Mouse (Mus musculus) forebrain, embryonic 16.5 days (tissue): ENCODE results near the gene Gm45140. TPM values are rescaled to one million over a fixed set of nuclear protein-coding genes. Genes with fewer than 3 reads are reported as not detected.

Source experiments
- ATAC-seq: fragments of 200-750 bp; cut with Nextera tagmentation; 2 replicates; pipeline ENCODE4 v1.8.0; 2017; ENCODE audit warnings: mild to moderate bottlenecking, moderate library complexity
- H3K27ac ChIP-seq: fragments of 300-500 bp; sonication (generic); 2 replicates; pipeline ENCODE4 v1.5.1; 2014; ENCODE audit warnings: low read length, control low read depth
- H3K27me3 ChIP-seq: fragments of 300-500 bp; sonication (generic); replicated peaks from 2 replicates; pipeline ENCODE4 v1.6.1; 2014; ENCODE audit warnings: low read length; ENCODE audit not compliant: control insufficient read depth, insufficient read depth
- H3K36me3 ChIP-seq: fragments of 300-500 bp; sonication (generic); 2 replicates; pipeline ENCODE4 v1.6.1; 2014; ENCODE audit not compliant: control insufficient read depth, insufficient read depth
- H3K4me1 ChIP-seq: fragments of 300-500 bp; sonication (generic); replicated peaks from 2 replicates; pipeline ENCODE4 v1.6.1; 2014; ENCODE audit warnings: low read length; ENCODE audit not compliant: control insufficient read depth, insufficient read depth
- H3K4me2 ChIP-seq: fragments of 300-500 bp; sonication (generic); 2 replicates; pipeline ENCODE4 v1.6.1; 2014; ENCODE audit warnings: mild to moderate bottlenecking, low read length, control low read depth
- H3K4me3 ChIP-seq: fragments of 300-500 bp; sonication (generic); replicated peaks from 2 replicates; pipeline ENCODE4 v1.5.1; 2014; ENCODE audit warnings: mild to moderate bottlenecking, low read length, control low read depth
- H3K9ac ChIP-seq: fragments of 300-500 bp; sonication (generic); replicated peaks from 2 replicates; pipeline ENCODE4 v1.6.1; 2014; ENCODE audit warnings: low read depth, low read length, control low read depth
- H3K9me3 ChIP-seq: fragments of 300-500 bp; sonication (generic); 2 replicates; pipeline ENCODE4 v1.6.1; 2016; ENCODE audit warnings: low read length; ENCODE audit not compliant: control insufficient read depth
- WGBS: fragments of 180-500 bp; shearing (Covaris S2); extraction: QIAGEN DNeasy Blood & Tissue Kit; methylation state at CpG from one replicate; pipeline ENCODE4 v1.1.7; 2014; 5-methylcytosine and 5-hydroxymethylcytosine counted together
- polyA plus RNA-seq: library from polyadenylated mRNA; unstranded; fragments of >200 nt; fragmentation: Nextera tagmentation; extraction: Ambion mirVana; gene quantifications from 2 replicates; pipeline ENCODE4 v1.2.1, GENCODE M21; 2015

The Gm45140 gene
- polyA plus RNA-seq, 1 experiment from 2014 or later, result 2.5 TPM

DNA sequence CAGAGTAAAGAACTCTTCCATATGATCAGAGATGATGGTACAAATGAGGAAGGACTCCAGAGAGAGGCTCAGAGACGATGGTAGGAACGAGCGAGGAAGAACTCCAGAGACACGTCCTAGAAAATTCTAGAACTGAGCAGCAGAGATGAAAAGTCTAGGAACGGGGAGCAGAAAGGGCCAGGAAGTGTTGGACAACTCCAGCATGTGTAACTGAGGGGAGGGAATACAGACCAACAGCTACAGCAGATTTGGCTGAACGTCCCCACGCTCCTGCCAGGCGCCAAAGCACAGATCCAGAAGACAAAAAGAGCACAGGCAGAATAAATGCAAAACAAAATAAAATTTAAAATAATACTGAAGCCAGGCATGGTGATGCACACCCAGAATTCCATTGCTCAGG, 78.7 kb downstream of the Gm45140 start:
- Histone ChIP-seq H3K9ac (no peak overlapping the region), H3K36me3 (no peaks in the 10 kb centered on the region), H3K27ac (no peak overlapping the region), H3K4me1 (no peaks in the 10 kb centered on the region), H3K27me3 (no peaks in the 10 kb centered on the region), H3K4me3 (no peak overlapping the region), H3K4me2 (no peak overlapping the region), H3K9me3 (no peaks in the 10 kb centered on the region)
- ATAC-seq, result no peak
- whole genome bisulfite sequencing, result 94% methylated on average over 8 of the region's 8 CpGs

DNA sequence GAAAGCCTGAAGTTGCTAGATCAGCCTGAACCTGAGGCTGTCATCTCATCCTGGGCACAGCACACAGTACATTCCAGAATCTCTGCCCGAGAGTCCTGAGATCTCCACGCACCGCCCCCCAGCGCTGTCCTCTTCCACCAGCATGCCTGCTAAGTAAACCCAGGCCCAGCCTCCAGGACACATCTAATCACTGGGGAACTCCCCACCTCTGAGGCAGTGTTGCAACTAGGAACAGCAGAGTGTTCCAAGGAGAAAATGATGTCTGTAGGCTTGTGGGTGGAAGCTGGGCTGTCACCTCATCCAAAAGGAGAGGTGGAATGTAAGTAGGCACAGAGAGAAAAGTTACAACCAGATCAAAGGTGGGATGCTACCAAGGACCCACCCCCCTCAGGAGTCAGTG, 80.4 kb downstream of the Gm45140 start:
- H3K4me2 ChIP-seq, result no peak overlapping the region
- WGBS, result 95% methylated on average over 4 of the region's 4 CpGs
- H3K27me3 ChIP-seq, result no peaks in the 10 kb centered on the region
- H3K4me1 ChIP-seq, result no peaks in the 10 kb centered on the region
- H3K36me3 ChIP-seq, result no peaks in the 10 kb centered on the region
- no peak overlapping the region for H3K27ac ChIP-seq
- ATAC-seq, result no peak
- H3K9me3 ChIP-seq, result no peaks in the 10 kb centered on the region
- H3K4me3 ChIP-seq, result no peak overlapping the region
- H3K9ac ChIP-seq, result no peak overlapping the region

DNA sequence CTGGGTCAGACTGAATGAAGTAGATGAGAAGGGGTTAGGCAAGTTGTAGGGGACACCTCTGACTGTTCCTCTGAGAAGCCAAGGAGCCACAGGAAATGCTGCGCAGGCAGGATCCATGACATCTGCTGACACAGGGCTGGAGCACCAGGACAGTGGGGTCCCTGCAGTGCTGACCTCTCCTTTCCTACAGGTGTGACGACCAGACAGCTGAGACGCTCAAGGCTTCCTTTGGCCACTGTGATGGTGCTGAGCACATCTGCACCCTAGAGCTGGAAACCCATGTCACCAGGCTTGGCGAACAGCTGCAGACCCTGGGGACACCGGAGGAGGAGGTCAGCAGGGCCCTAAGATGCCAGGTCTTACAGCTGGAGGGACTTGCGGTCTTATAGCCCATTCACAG, 84.0 kb downstream of the Gm45140 start:
- H3K4me2 ChIP-seq, result no peak overlapping the region
- H3K4me1 ChIP-seq, result no peaks in the 10 kb centered on the region
- 94% methylated on average over 6 of the region's 6 CpGs for WGBS
- H3K9ac ChIP-seq, result no peak overlapping the region
- H3K36me3 ChIP-seq, result no peaks in the 10 kb centered on the region
- H3K4me3 ChIP-seq, result no peak overlapping the region
- no peaks in the 10 kb centered on the region for H3K27me3 ChIP-seq
- no peak overlapping the region for H3K27ac ChIP-seq
- H3K9me3 ChIP-seq, result no peaks in the 10 kb centered on the region
- no peak for ATAC-seq

DNA sequence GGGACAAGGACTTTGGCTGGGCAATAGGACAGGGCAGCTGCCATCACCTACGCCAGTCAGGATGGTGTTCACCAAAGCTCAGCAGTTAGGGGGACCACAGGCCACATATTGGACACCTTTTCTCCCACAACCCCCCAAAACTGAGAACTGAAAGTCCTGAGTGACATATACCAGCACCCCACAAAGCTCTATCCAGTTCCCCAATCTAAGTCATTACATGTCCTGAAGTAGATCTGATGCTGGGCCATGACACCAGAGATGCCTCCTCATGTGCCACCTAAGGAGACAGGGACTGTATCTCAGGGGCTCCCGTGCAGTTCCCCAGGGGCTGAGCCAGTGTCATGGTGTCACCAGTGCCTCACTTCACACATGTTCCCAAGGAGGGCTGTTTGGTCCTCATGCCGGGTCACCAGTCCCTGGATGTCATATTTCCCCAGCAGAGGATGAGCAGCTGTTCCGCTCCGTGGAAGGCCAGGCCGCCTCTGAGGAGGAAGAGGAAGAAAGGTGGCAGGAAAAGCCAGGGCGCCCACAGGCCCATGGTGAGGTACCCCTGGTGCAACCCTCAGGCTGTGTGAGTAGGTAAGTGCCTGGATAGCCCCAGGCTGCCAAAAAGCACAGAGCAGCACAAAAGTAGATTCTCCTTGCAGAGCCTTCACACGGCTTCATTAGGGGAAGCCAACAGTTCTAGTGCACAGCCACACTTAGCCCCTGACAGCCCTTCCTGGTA, 85.2 kb downstream of the Gm45140 start:
- Histone ChIP-seq H3K4me2 (no peak overlapping the region), H3K4me3 (no peak overlapping the region), H3K27ac (no peak overlapping the region), H3K36me3 (no peaks in the 10 kb centered on the region), H3K9ac (no peak overlapping the region), H3K4me1 (no peaks in the 10 kb centered on the region), H3K9me3 (no peaks in the 10 kb centered on the region), H3K27me3 (no peaks in the 10 kb centered on the region)
- ATAC-seq, result no peak
- WGBS, result 96% methylated on average over 8 of the region's 8 CpGs

DNA sequence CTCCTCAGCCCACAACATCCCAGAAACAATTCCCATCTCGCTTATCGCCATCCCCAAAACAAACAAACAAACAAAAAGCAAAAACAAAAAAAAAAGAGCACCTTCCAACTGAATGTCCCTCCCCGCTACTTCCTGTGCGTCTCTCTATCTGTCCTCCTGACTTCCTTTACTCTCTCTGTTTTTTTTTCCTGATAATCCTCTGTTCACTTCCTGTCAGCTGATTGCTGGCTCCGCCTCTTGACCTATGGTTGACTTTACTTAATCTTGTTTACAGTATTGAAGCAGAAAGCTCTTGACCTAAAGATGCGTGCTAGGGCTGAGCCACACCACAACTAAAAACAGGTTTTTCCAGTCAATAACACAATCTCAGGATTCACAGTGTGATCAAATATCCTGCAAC, 87.1 kb downstream of the Gm45140 start:
- Histone ChIP-seq H3K4me3 (no peak overlapping the region), H3K36me3 (no peaks in the 10 kb centered on the region), H3K4me1 (no peaks in the 10 kb centered on the region), H3K27me3 (no peaks in the 10 kb centered on the region), H3K4me2 (no peak overlapping the region), H3K9ac (no peak overlapping the region), H3K9me3 (no peaks in the 10 kb centered on the region), H3K27ac (no peak overlapping the region)
- no peak for ATAC-seq
- WGBS, result 92% methylated on average over 6 of the region's 6 CpGs

DNA sequence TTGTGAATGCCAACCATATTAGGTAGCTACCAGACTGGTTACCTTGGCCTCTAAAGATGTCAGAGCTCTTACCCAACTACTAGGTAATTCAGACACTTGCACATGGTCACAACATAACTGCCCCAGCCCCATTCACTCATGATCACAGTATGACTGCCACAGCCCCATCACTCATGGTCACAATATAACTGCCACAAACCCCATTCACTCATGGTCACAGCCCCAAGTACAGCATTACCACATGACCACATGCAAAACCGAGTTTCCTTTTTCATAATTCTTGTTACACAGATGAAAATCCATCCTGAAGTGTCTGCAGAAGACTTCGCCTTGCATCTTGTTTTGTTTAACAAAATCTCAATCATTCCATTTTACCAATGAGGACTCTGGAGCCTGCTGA, 87.5 kb downstream of the Gm45140 start:
- Histone ChIP-seq H3K4me3 (no peak overlapping the region), H3K27me3 (no peaks in the 10 kb centered on the region)

DNA sequence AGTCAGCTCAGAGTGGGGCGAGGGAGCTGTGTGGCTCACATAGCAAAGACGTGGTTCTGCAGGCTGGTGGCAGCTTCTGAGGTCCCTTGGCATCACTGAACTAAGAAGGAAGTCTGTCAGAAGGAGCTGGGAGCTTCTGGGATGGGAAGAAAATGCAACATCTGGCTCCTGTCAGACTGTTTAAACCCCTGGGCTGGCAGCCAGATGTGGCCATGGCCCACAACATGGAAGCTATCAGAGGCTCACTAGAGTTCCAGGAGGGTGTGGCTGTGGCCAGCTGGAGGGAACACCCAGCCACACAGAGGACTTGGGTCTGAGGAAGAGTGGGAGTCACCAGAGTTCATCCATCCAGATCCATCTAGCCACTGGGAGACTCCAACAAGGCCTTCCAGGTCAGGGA, 88.7 kb downstream of the Gm45140 start:
- Histone ChIP-seq H3K4me2 (no peak overlapping the region), H3K27me3 (no peaks in the 10 kb centered on the region), H3K9ac (no peak overlapping the region), H3K36me3 (no peaks in the 10 kb centered on the region), H3K9me3 (no peaks in the 10 kb centered on the region), H3K27ac (no peak overlapping the region), H3K4me3 (no peak overlapping the region), H3K4me1 (no peaks in the 10 kb centered on the region)
- 69% methylated on average over 2 of the region's 2 CpGs for WGBS
- ATAC-seq, result no peak

More for the DNA sequence above, 87.5 kb downstream of the Gm45140 start:
- Histone ChIP-seq H3K9me3 (no peaks in the 10 kb centered on the region), H3K4me2 (no peak overlapping the region), H3K9ac (no peak overlapping the region), H3K27ac (no peak overlapping the region), H3K4me1 (no peaks in the 10 kb centered on the region), H3K36me3 (no peaks in the 10 kb centered on the region)
- 88% methylated on average over 2 of the region's 2 CpGs for WGBS
- ATAC-seq, result no peak

DNA sequence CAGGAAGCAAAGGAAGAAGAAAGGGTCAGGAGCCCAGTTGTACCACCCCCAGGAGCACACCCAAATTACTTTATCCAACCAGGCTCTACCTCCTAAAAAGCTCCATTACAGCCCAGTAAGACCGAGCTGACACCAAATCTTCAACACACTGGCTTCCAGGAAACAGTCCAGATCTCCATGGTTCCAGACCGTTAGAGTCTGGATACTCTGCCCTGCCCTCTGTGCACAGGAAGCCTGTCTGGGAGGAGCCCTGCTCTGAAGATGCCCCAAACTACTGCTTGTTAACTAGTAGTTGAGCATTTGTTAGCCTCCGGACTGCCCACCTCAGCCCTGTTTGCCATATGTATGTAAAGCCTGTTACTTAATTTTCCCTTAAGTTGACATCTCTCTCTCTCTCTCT, 89.5 kb downstream of the Gm45140 start:
- WGBS, result 81% methylated on average over 3 of the region's 3 CpGs

DNA sequence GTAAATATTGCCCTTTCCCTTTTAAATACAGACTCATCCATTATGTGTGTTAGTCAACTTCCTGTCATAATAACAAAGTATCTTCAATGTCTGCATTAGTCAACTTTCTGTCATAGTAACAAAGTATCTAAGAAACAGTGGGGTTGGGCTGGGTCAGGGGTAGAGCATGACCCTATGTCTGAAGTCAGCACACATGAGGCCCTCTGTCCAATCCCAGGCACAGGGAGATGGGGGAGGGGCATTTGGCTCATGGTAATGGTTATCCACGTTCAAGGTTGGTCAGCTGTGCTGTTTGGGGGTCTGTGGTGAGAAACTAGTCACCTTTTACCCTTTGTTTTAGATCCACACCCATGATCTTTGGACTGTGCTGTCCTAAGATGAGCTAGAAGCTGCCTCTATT, 90.3 kb downstream of the Gm45140 start:
- no peak overlapping the region for H3K27ac ChIP-seq
- H3K36me3 ChIP-seq, result no peaks in the 10 kb centered on the region
- no peak overlapping the region for H3K4me2 ChIP-seq
- H3K4me3 ChIP-seq, result no peak overlapping the region
- no peaks in the 10 kb centered on the region for H3K4me1 ChIP-seq
- H3K27me3 ChIP-seq, result no peaks in the 10 kb centered on the region
- no peaks in the 10 kb centered on the region for H3K9me3 ChIP-seq
- no peak for ATAC-seq
- no peak overlapping the region for H3K9ac ChIP-seq
- WGBS, result 45% methylated on average over 1 of the region's 1 CpGs

More for the DNA sequence above, 89.5 kb downstream of the Gm45140 start:
- Histone ChIP-seq H3K9me3 (no peaks in the 10 kb centered on the region), H3K9ac (no peak overlapping the region), H3K27ac (no peak overlapping the region), H3K4me2 (no peak overlapping the region), H3K27me3 (no peaks in the 10 kb centered on the region), H3K4me1 (no peaks in the 10 kb centered on the region), H3K4me3 (no peak overlapping the region), H3K36me3 (no peaks in the 10 kb centered on the region)
- no peak for ATAC-seq

DNA sequence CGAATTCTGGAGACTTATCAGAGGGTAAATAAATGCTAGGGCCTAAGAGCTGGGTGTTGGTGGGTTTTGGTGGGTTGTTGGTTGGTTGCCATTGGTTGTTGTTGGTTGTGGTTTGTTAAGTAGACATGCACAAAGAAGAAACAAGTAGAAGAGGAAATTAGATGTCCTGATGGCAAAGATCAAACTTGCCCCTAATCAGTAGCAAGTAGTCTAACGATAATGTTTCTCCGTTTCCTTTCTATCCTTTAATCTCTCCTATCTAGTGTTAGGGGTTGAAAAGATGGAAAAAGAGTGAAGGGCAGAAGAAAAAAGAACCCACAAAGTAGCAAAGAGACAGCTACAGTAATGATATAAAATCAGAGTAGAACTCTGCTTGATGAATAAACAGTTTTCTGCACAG, 91.0 kb downstream of the Gm45140 start:
- Histone ChIP-seq H3K27ac (no peak overlapping the region), H3K4me2 (no peak overlapping the region), H3K9me3 (no peaks in the 10 kb centered on the region), H3K4me3 (no peak overlapping the region), H3K36me3 (no peaks in the 10 kb centered on the region), H3K9ac (no peak overlapping the region), H3K4me1 (no peaks in the 10 kb centered on the region), H3K27me3 (no peaks in the 10 kb centered on the region)
- WGBS, result 90% methylated on average over 3 of the region's 3 CpGs
- ATAC-seq, result no peak
